ENCODE assay signal across 30 mouse cellular contexts in the genomic region with DNA sequence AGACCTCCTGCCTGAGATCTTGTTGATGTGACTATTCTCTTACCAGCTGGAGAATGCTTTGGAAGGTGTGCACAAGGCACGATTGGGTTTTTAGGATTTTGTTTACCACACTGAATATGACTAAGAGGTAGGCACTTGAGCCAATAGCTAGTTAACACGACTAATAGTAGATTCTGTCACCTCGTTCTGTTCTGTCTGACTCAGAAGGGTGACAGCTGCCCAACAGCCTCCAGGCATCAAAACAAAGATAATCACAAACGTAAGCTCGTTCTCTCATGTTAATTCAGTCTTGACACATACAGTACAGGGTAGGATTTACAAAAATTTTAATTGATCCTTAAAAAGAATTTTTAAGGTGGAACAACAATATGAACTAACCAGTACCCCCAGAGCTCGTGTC. TPM values are rescaled to one million over a fixed set of nuclear protein-coding genes. Genes with fewer than 3 reads are reported as not detected.
A peak's percentile ranks its signal among the peaks of the same experiment; 100 is the strongest.
DNase-seq lines count a peak whose midpoint lies in the region; ATAC-seq lines count a peak whose summit lies in the region.
"Had no signal": no experiment of that assay in that cellular context is flagged by ENCODE, and none has a peak within 500 bp of the region (broad histone marks: within the 10 kb centered on the region; RNA-seq: fewer than 3 reads in every experiment).

No protein-coding gene starts in this region.

- H3K36me3 ChIP-seq in forebrain, embryonic 15.5 days: no peaks in the 10 kb centered on the region
- no peaks in the 10 kb centered on the region for H3K36me3 ChIP-seq in forebrain, embryonic 12.5 days (replicated peaks)
- no peaks in the 10 kb centered on the region for H3K36me3 ChIP-seq in forebrain, embryonic 16.5 days (ENCODE audit: control insufficient read depth, insufficient read depth)
- H3K36me3 ChIP-seq: embryonic facial prominence, embryonic 12.5 days; embryonic facial prominence, embryonic 15.5 days; heart, embryonic 12.5 days; heart, embryonic 15.5 days had no signal

- no peak overlapping the region for H3K9ac ChIP-seq in forebrain, embryonic 15.5 days (replicated peaks)
- H3K9ac ChIP-seq in forebrain, embryonic 12.5 days: no peak overlapping the region
- no peak overlapping the region for H3K9ac ChIP-seq in forebrain, embryonic 16.5 days (replicated peaks; ENCODE audit: low read depth, low read length)
- H3K9ac ChIP-seq: embryonic facial prominence, embryonic 12.5 days; embryonic facial prominence, embryonic 15.5 days; heart, embryonic 12.5 days; heart, embryonic 15.5 days; hindbrain, embryonic 14.5 days had no signal

- DNase-seq in layer of hippocampus, adult 8-10 months (ENCODE audit: low spot score in 2 of 2): peak; percentile 26
- no peak for DNase-seq in layer of hippocampus, postnatal 25 days (ENCODE audit: extremely low spot score in 1 of 2, low spot score in 1 of 2)
- no peak for DNase-seq in frontal cortex, postnatal 10 days (ENCODE audit: low spot score in 2 of 2)
- DNase-seq in heart, postnatal 4 days: no peak
- DNase-seq: adrenal gland, adult 2 months; adrenal gland, postnatal 25 days; cerebellum, adult 11 months; cerebellum, adult 2 months; cerebellum, adult 9-11 months; cerebellum, postnatal 25 days; gastrocnemius, postnatal 25 days; heart, adult 18-20 months; heart, postnatal 10 days; heart, postnatal 36 days; kidney, adult 18-20 months had no signal

- H3K4me2 ChIP-seq in forebrain, embryonic 15.5 days (replicated peaks): no peak overlapping the region
- no peak overlapping the region for H3K4me2 ChIP-seq in forebrain, embryonic 12.5 days
- no peak overlapping the region for H3K4me2 ChIP-seq in forebrain, embryonic 16.5 days (ENCODE audit: low read length)
- H3K4me2 ChIP-seq: embryonic facial prominence, embryonic 12.5 days; embryonic facial prominence, embryonic 15.5 days; heart, embryonic 12.5 days; heart, embryonic 15.5 days; hindbrain, embryonic 14.5 days had no signal

- H3K27me3 ChIP-seq in forebrain, embryonic 15.5 days: no peaks in the 10 kb centered on the region
- H3K27me3 ChIP-seq in forebrain, embryonic 12.5 days: no peaks in the 10 kb centered on the region
- no peaks in the 10 kb centered on the region for H3K27me3 ChIP-seq in forebrain, embryonic 16.5 days (replicated peaks; ENCODE audit: control insufficient read depth, insufficient read depth, low read length)
- H3K27me3 ChIP-seq: embryonic facial prominence, embryonic 12.5 days; embryonic facial prominence, embryonic 15.5 days; heart, embryonic 12.5 days; heart, embryonic 15.5 days had no signal

- H3K4me1 ChIP-seq in forebrain, embryonic 15.5 days: no peaks in the 10 kb centered on the region
- no peaks in the 10 kb centered on the region for H3K4me1 ChIP-seq in forebrain, embryonic 12.5 days
- H3K4me1 ChIP-seq in forebrain, embryonic 16.5 days (replicated peaks; ENCODE audit: control insufficient read depth, insufficient read depth, low read length): peaks cover 4% of the 10 kb centered on the region; the same call in 1 of the 2 replicates
- H3K4me1 ChIP-seq: embryonic facial prominence, embryonic 12.5 days; embryonic facial prominence, embryonic 15.5 days; heart, embryonic 12.5 days; heart, embryonic 15.5 days had no signal

- 0 out of 2 replicates have a peak overlapping the region, but pooled peaks have one; percentile 3 for H3K27ac ChIP-seq in forebrain, embryonic 15.5 days (replicated peaks)
- no peak overlapping the region for H3K27ac ChIP-seq in forebrain, embryonic 12.5 days
- H3K27ac ChIP-seq in forebrain, embryonic 16.5 days (ENCODE audit: low read length): no peak overlapping the region
- H3K27ac ChIP-seq: embryonic facial prominence, embryonic 12.5 days; embryonic facial prominence, embryonic 15.5 days; heart, embryonic 15.5 days; hindbrain, embryonic 14.5 days; hindbrain, postnatal 0 days had no signal

- no peaks in the 10 kb centered on the region for H3K9me3 ChIP-seq in forebrain, embryonic 15.5 days
- no peaks in the 10 kb centered on the region for H3K9me3 ChIP-seq in forebrain, embryonic 12.5 days
- H3K9me3 ChIP-seq in forebrain, embryonic 16.5 days (ENCODE audit: control insufficient read depth, low read length): no peaks in the 10 kb centered on the region
- H3K9me3 ChIP-seq: embryonic facial prominence, embryonic 12.5 days; embryonic facial prominence, embryonic 15.5 days; heart, embryonic 12.5 days; heart, embryonic 15.5 days had no signal

- ATAC-seq in forebrain, embryonic 15.5 days (replicated peaks): peak; percentile 70
- ATAC-seq in forebrain, embryonic 12.5 days (ENCODE audit: low FRiP score): no peak
- ATAC-seq in forebrain, embryonic 16.5 days: peak; percentile 59
- ATAC-seq: CD4-positive, CD25-positive, alpha-beta regulatory T cell, adult 4 months; hindbrain, postnatal 0 days; inflammation-experienced regulatory T-cells, adult 6 months; intestine, embryonic 16.5 days had no signal

- WGBS in forebrain, embryonic 15.5 days: 32% methylated on average over 6 of the region's 6 CpGs
- WGBS in forebrain, embryonic 12.5 days: 62% methylated on average over 6 of the region's 6 CpGs
- 25% methylated on average over 6 of the region's 6 CpGs for WGBS in forebrain, embryonic 16.5 days

- no peak overlapping the region for H3K4me3 ChIP-seq in forebrain, embryonic 15.5 days
- H3K4me3 ChIP-seq in forebrain, embryonic 12.5 days (replicated peaks): no peak overlapping the region
- H3K4me3 ChIP-seq in forebrain, embryonic 16.5 days (replicated peaks; ENCODE audit: low read length): no peak overlapping the region
- H3K4me3 ChIP-seq: embryonic facial prominence, embryonic 12.5 days; embryonic facial prominence, embryonic 15.5 days; heart, embryonic 12.5 days; heart, embryonic 15.5 days had no signal

RNA-seq across cellular contexts. Expression of a gene that starts 18.7 kb away (rescaled TPM):
- 0.56 and 0.57 TPM in 2 replicates for polyA plus RNA-seq in forebrain, embryonic 15.5 days (2015; fragmentation: Nextera tagmentation; extraction: Ambion mirVana)
- polyA plus RNA-seq in forebrain, embryonic 12.5 days (2016; fragmentation: Nextera tagmentation; extraction: Ambion mirVana): 0.40 and 0.47 TPM in 2 replicates
- under 1 TPM in 1 of 4 experiments, not detected in 3; 0.31 TPM for total RNA-seq in layer of hippocampus, adult 8-10 months (2022)
- total RNA-seq in layer of hippocampus, postnatal 25 days (2021): under 1 TPM in 1 of 2 experiments, not detected in 1; 0.52 TPM
- polyA plus RNA-seq in forebrain, embryonic 16.5 days (2015; fragmentation: Nextera tagmentation; extraction: Ambion mirVana): 0.20 and 0.51 TPM in 2 replicates
- total RNA-seq in heart, postnatal 4 days (2021): not detected
- total RNA-seq: adrenal gland, postnatal 25 days; common myeloid progenitor, adult 5-6 weeks; heart, adult 18-20 months; heart, postnatal 10 days; heart, postnatal 36 days; MEL had no signal
- polyA plus RNA-seq: adrenal gland, adult 2 months; hindbrain, embryonic 11.5 days had no signal

Comparison
In these comparisons a context has a peak if more than half of its experiments do, and no peak if none do; other contexts are left out.
1. DNase-seq: peak in layer of hippocampus, adult 8-10 months (2 of 2); none in layer of hippocampus, postnatal 25 days (0 of 2), frontal cortex, postnatal 10 days (0 of 2) and heart, postnatal 4 days (single experiment).